Mouse (Mus musculus) frontal cortex, postnatal 14 days (tissue): ENCODE measurements around the gene Pax9.

ENCODE experiments used
- DNase-seq, 2 experiments: peaks; one replicate each; pipeline ENCODE4 v3.0.0; 2022; ENCODE audit warnings: low spot score in 2 of 2

Pax9 gene

DNA sequence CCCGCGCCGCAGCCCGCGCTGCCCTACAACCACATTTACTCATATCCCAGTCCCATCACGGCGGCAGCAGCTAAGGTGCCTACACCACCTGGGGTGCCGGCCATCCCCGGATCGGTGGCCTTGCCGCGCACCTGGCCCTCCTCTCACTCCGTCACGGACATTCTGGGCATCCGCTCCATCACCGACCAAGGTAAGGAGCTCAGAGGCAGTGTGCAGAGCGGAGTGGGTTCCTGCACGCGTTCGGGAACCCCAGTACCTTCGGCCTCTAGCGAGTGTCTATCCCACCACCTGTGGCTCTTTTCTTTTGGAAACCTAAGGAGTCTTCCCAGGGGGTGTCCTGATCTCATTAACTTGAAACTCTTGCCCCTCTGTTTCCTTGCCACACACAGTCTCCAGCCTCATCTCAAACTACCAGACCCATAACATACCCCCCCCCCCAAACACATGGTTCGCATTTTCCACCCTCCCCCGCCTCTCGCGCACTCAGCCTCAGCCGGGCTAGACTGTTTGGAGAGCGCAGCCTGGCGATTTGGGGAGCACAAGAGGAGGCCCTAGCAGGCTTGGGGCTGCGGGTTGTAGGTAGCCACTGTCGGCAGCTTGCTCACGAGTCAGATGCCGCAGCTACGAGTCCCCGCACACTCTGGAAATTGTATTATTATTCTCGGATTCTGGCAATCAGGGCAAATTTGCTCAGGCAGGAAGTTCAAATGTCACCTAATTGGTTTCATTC lies 5.6 kb downstream of the Pax9 start:
- DNase-seq, result no peak

DNA sequence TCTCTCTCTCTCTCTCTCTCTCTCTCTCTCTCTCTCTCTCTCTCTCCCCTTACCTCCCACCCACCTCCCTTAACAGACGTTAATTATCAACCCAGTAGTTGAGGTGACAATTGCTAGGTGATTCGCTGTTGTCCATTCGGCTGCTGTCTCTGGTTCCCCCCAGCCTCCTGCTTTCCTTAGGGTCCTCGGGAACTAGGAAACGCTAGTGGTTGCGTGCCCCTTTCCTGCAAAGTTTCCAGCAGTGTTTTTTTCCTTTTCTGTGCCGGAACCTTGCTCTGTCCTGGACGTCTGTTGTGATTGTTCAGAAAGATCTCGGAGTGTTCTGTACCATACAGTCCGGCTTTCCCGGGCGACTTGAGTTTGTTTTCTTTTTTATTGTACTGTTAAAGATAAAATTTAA lies 6.2 kb downstream of the Pax9 start:
- no peak for DNase-seq

DNA sequence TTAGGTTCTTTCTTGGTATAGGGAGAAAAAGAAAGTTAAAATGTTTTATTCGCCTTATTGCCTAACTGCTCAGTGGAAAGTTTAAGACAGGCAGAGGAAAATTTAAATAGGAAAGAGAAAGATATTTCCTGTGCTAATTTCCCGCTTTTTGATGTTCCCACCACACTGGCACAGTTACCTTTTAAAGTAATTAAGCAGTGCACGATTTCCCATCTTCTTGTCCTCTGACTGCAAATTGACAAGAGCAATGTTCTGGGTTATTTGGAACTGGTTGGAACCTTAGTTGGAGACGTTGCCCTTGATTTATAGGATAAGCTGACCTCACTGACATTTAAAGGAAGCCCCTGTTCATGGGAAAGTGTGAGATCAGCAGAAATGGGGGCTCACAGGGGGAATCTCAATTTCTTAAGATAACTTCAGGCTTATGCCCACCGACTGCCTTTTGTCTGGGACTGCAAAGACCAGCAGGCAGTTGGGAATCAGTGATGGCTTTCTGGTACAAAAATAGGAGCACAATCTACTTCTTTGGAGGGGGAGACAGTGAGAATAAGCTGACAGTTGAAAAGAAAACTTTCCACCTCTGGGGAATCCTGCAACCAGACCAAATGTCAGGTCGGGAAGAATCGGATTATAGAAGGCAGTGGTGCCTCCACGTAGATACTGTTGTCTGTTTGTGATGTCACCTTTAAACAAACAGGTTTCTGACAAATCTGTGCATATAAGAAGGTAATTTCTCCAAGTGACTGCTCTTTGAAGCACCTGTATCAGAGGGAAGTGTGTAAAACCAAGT lies 6.8 kb downstream of the Pax9 start:
- no peak for DNase-seq

DNA sequence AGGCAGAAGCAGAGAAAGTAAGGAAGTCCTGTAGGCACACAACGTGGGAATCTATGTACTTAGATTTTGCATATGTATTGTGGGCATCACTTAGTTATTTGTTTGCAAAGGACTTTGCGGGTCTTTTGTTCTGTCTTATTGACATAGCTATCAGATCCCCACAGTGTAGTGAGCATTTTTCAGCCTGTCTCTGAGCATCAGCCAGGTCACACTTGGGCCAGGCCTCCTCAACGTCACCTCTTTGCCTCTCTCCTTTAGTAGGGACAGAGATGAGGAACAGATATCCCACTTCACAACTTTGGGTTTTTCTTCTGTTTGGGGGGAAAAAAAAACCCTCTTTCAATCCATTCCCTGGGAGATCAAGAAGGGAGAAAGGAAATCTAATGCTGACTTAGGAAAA lies 7.8 kb downstream of the Pax9 start:
- no peak for DNase-seq

DNA sequence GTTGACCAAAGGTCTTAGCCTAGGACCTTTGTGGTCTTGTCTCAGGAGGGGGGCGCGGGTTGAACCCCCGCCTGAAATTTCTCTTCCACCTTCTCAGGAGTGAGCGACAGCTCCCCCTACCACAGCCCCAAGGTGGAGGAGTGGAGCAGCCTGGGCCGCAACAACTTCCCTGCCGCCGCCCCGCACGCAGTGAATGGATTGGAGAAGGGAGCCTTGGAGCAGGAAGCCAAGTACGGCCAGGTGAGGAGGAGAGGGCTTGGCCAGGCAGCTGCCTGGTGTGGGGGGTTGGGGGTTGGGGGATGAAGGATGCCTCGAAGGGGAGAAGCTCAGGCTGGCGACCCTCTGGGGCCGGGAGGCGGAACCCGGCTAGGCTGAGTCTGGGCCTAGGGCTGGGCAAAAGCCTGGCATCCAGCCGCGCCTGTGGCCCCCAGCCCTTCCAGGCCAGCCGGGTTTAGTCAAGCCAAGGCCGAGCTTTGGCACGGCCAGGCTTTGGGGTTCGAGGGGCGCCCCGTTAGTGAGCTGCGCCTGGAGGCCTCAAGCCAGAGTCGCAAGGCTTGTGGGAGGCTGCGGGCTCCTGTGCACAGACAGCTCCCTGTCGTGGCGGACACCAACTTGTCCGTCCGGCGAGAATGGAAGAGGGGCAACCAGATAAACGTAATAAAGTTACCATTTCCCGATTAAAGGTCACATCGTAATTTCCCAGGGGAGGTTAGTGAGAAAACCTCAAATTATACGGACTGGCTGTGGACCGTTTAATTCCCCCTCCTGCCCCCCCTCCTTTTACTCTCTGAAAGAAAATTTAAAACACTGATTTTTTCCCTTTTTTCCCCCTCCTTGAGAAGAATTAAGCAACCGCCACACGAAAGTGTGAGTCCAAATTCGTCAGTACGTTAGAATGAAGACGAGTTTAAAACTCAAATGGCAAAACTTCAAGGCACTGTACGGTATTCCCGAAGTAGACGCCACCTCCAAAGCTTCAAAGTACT lies 8.6 kb downstream of the Pax9 start:
- DNase-seq, result no peak

DNA sequence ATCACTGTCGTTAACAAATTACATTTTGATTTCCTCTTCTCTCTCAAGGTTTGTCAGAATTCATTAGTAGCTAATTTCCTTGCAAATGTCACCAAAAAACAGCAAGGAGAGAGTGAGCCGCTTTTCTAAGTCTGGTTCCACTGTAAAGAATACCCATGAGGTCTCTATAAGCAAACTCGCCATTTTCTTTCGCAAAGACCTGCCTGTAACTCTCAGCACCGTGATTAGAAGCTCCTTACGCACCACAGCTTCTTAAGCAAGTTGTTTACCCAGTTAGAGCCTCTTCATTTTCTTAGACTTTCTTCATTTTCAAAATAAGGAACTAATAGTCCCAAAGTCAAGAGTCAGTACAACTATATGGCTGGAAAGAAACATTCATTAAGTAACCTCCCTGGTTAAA lies 9.4 kb downstream of the Pax9 start:
- no peak for DNase-seq

DNA sequence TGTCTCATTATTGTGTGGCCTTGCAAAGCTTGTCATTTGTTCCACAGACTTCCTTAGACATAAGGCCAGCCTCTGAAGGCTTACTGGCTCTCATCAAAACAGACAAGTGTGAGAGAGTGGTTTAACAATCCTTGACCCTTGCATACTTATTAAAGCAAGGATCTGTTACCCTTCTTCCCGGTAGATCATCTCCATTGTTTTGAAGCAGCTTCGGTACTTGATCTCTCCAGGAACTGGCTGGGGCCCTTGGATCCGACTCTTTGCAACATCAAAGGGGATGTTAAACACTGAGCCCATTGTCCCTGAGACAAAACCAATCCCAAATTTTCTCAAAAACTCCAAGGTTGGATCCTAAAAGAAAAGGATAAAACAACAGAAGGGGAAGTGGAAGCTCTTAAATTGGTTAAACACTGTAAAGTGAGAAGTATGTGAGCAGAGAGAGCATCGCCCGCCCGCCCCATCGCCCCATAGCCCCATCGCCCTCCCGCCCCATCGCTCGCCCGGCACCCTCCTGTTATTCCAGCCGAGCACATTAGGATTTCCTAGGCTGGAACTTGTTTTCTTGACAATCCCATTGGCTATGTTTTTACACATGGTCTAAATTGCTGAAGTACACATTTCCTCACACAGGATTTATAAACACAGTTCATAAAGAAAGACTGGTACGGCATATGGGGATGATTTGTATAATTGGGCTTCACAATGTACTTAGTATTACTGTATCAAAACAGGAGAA lies 26.6 kb downstream of the Pax9 start:
- no peak for DNase-seq

DNA sequence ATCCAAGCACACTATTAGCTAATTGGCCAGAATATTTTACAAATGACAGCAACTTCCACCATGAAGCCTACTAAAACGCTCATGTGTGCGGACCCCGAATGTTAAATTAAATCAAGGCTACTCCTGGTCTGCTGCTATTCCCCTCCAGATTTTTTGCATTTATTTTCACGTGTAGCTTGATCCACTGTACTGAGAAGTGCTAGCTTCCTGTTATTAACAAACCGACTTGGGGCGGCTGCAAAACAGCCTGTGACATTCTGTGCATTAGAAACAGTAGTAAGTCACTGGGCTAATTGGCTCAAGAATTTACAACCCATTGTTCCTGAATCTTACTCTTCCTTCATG lies 27.1 kb downstream of the Pax9 start:
- no peak for DNase-seq

DNA sequence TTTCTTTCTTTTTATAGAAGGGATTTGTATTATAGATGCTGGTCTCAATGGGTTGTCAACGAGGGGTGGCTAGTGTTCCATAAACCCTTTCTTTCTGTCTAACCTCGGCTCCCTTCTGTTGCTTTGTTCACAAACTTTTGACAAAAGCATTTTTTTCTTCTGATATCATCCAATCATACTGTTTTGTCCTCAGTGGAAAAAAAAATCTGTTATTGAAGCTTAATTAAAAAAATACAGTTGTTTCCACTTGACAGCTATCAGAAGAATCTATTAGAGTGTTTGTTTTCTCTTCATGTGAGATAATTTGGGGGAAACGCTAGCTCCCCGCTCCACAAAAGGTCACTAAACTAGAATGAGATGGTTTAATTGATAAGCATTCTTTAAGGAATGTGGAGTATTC lies 36.1 kb downstream of the Pax9 start:
- DNase-seq, result no peak

DNA sequence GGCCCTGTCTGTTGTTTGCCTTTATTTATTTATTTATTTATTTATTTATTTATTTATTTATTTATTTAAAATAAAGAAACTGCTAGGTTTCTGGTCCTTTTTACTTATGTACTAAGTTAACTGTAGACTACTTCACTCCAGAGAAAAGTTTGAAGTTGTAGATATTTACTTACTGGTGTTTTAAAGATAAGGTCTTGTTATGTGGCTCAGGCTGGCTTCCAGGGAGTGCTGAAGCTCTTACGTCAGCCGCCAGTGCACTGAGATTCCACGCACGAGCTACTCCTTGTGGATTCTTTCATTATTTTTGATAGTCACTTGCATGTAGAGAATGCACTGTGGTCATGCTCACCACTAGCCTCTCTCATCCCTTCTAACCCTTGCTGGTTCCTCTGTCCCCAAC lies 45.5 kb downstream of the Pax9 start:
- no peak for DNase-seq
